Mouse (Mus musculus) embryonic facial prominence, embryonic 10.5 days (tissue): ENCODE data around the gene Zfp639. TPM values are rescaled to one million over a fixed set of nuclear protein-coding genes. Genes with fewer than 3 reads are reported as not detected.

Source experiments
- DNase-seq: peaks from one replicate; pipeline ENCODE4 v3.0.0-alpha.2; 2017; ENCODE audit warnings: low spot score
- H3K27ac ChIP-seq: fragments of 300-500 bp; sonication (generic); replicated peaks from 2 replicates; pipeline ENCODE4 v1.5.1; 2016; ENCODE audit warnings: mild to moderate bottlenecking
- H3K27me3 ChIP-seq: fragments of 300-500 bp; sonication (generic); replicated peaks from 2 replicates; pipeline ENCODE4 v1.6.1; 2016; ENCODE audit warnings: low read depth, mild to moderate bottlenecking; ENCODE audit not compliant: poor library complexity, severe bottlenecking
- H3K36me3 ChIP-seq: fragments of 300-500 bp; sonication (generic); replicated peaks from 2 replicates; pipeline ENCODE4 v1.6.1; 2016; ENCODE audit warnings: mild to moderate bottlenecking, moderate library complexity
- H3K4me1 ChIP-seq: fragments of 300-500 bp; sonication (generic); 2 replicates; pipeline ENCODE4 v1.6.1; 2016
- H3K4me3 ChIP-seq: fragments of 300-500 bp; sonication (generic); 2 replicates; pipeline ENCODE4 v1.5.1; 2016; ENCODE audit warnings: mild to moderate bottlenecking, moderate library complexity
- H3K9me3 ChIP-seq: fragments of 300-500 bp; sonication (generic); 2 replicates; pipeline ENCODE4 v1.6.1; 2016; ENCODE audit warnings: mild to moderate bottlenecking
- WGBS: fragments of 180-500 bp; shearing (Covaris S2); methylation state at CpG from one replicate; pipeline ENCODE4 v1.1.7; 2016; 5-methylcytosine and 5-hydroxymethylcytosine counted together
- polyA plus RNA-seq: library from polyadenylated mRNA; unstranded; fragments of >200 nt; fragmentation: Nextera tagmentation; extraction: Ambion mirVana; gene quantifications from 2 replicates; pipeline ENCODE4 v1.2.1, GENCODE M21; 2016

Zfp639 gene
- polyA plus RNA-seq, 1 experiment from 2014 or later: 40.7 TPM

- no peaks in the 10 kb centered on the region for H3K9me3 ChIP-seq
- no peak for DNase-seq
- no peaks in the 10 kb centered on the region for H3K36me3 ChIP-seq
- no peak overlapping the region for H3K4me3 ChIP-seq
- H3K4me1 ChIP-seq: peaks cover 16% of the 10 kb centered on the region
- H3K27me3 ChIP-seq: no peaks in the 10 kb centered on the region
- H3K27ac ChIP-seq: no peak overlapping the region
Observed at GRCm38 (mm10) chr3:32490928-32491315, 19.1 kb upstream of the Zfp639 start.

GRCm38 (mm10) chr3:32492097-32493090 is 17.7 kb upstream of the Zfp639 start, which contains the start of gene Kcnmb3:
Gene Kcnmb3, minus strand, starts transcription at chr3:32492231.
- H3K27me3 ChIP-seq: no peaks in the 10 kb centered on the region
- DNase-seq: no peak
- H3K36me3 ChIP-seq: no peaks in the 10 kb centered on the region
- no peaks in the 10 kb centered on the region for H3K9me3 ChIP-seq
- 81% methylated on average over 11 of the region's 11 CpGs for WGBS
- peaks cover 25% of the 10 kb centered on the region for H3K4me1 ChIP-seq
- no peak within 1 kb of the TSS for H3K4me3 ChIP-seq
- H3K27ac ChIP-seq: no peak within 1 kb of the TSS

GRCm38 (mm10) chr3:32494387-32495087 is 15.5 kb upstream of the Zfp639 start:
- H3K9me3 ChIP-seq: no peaks in the 10 kb centered on the region
- DNase-seq: no peak

GRCm38 (mm10) chr3:32495088-32495770 is 14.8 kb upstream of the Zfp639 start:
- WGBS: 58% methylated on average over 8 of the region's 8 CpGs
- Histone ChIP-seq H3K27me3 (no peaks in the 10 kb centered on the region), H3K27ac (no peak overlapping the region), H3K9me3 (no peaks in the 10 kb centered on the region), H3K36me3 (no peaks in the 10 kb centered on the region), H3K4me1 (peaks cover 25% of the 10 kb centered on the region), H3K4me3 (no peak overlapping the region)
- no peak for DNase-seq

More at GRCm38 (mm10) chr3:32494387-32495087, 15.5 kb upstream of the Zfp639 start:
- Histone ChIP-seq H3K27ac (no peak overlapping the region), H3K36me3 (no peaks in the 10 kb centered on the region), H3K4me3 (no peak overlapping the region), H3K27me3 (no peaks in the 10 kb centered on the region), H3K4me1 (peaks cover 25% of the 10 kb centered on the region)
- 78% methylated on average over 8 of the region's 8 CpGs for WGBS

- no peak for DNase-seq
- Histone ChIP-seq H3K27me3 (no peaks in the 10 kb centered on the region), H3K36me3 (no peaks in the 10 kb centered on the region), H3K9me3 (no peaks in the 10 kb centered on the region), H3K27ac (peak overlapping the region; percentile 44; the same call in 1 of the 2 replicates), H3K4me1 (peaks cover 25% of the 10 kb centered on the region), H3K4me3 (no peak overlapping the region)
- WGBS: 47% methylated on average over 8 of the region's 8 CpGs
Observed at GRCm38 (mm10) chr3:32495856-32496710, 14.0 kb upstream of the Zfp639 start.

- H3K4me1 ChIP-seq: peaks cover 25% of the 10 kb centered on the region
- H3K9me3 ChIP-seq: no peaks in the 10 kb centered on the region
- H3K27me3 ChIP-seq: no peaks in the 10 kb centered on the region
- H3K27ac ChIP-seq: peak overlapping the region; percentile 44; the same call in 1 of the 2 replicates
- no peaks in the 10 kb centered on the region for H3K36me3 ChIP-seq
- WGBS: 96% methylated on average over 1 of the region's 1 CpGs
- no peak overlapping the region for H3K4me3 ChIP-seq
- no peak for DNase-seq
Observed at GRCm38 (mm10) chr3:32496711-32497070, 13.4 kb upstream of the Zfp639 start.

- Histone ChIP-seq H3K27ac (no peak overlapping the region), H3K4me3 (no peak overlapping the region), H3K27me3 (no peaks in the 10 kb centered on the region), H3K36me3 (no peaks in the 10 kb centered on the region), H3K4me1 (peaks cover 14% of the 10 kb centered on the region), H3K9me3 (no peaks in the 10 kb centered on the region)
- DNase-seq: peak; percentile 4
- 93% methylated on average over 2 of the region's 2 CpGs for WGBS
Observed at GRCm38 (mm10) chr3:32500346-32500745, 9.7 kb upstream of the Zfp639 start.

- 68% methylated on average over 3 of the region's 3 CpGs for WGBS
- H3K27ac ChIP-seq: no peak overlapping the region
- no peak for DNase-seq
- no peaks in the 10 kb centered on the region for H3K9me3 ChIP-seq
- peaks cover 20% of the 10 kb centered on the region for H3K4me1 ChIP-seq
- H3K4me3 ChIP-seq: no peak overlapping the region
- no peaks in the 10 kb centered on the region for H3K36me3 ChIP-seq
- no peaks in the 10 kb centered on the region for H3K27me3 ChIP-seq
Observed at GRCm38 (mm10) chr3:32505841-32506240, 4.2 kb upstream of the Zfp639 start.

- 64% methylated on average over 11 of the region's 11 CpGs for WGBS
- no peak for DNase-seq
Observed at GRCm38 (mm10) chr3:32506366-32507225, 3.5 kb upstream of the Zfp639 start.

GRCm38 (mm10) chr3:32508666-32509324 is 1.3 kb upstream of the Zfp639 start:
- DNase-seq: peak; percentile 75
- Histone ChIP-seq H3K4me1 (peaks cover 35% of the 10 kb centered on the region), H3K27me3 (no peaks in the 10 kb centered on the region), H3K27ac (no peak overlapping the region), H3K36me3 (0 out of 2 replicates have a peak, but pooled peaks cover 8% of the 10 kb centered on the region), H3K9me3 (no peaks in the 10 kb centered on the region), H3K4me3 (peak overlapping the region; percentile 87)
- 2% methylated on average over 17 of the region's 17 CpGs for WGBS

More at GRCm38 (mm10) chr3:32506366-32507225, 3.5 kb upstream of the Zfp639 start:
- Histone ChIP-seq H3K9me3 (no peaks in the 10 kb centered on the region), H3K4me1 (peaks cover 24% of the 10 kb centered on the region), H3K36me3 (no peaks in the 10 kb centered on the region), H3K4me3 (no peak overlapping the region), H3K27ac (no peak overlapping the region), H3K27me3 (no peaks in the 10 kb centered on the region)
